Mouse (Mus musculus) central nervous system, embryonic 11.5 days (tissue): ENCODE results near the gene Atrx. TPM values are rescaled to one million over a fixed set of nuclear protein-coding genes. Genes with fewer than 3 reads are reported as not detected.

Experiments used
- polyA plus RNA-seq: library from polyadenylated mRNA; depleted of rRNA; stranded (reverse); fragments of >200 nt; gene quantifications from 2 replicates; pipeline ENCODE4 v1.2.3, GENCODE M21; 2012; rRNA removed

Gene Atrx
- polyA plus RNA-seq: 100 and 115 TPM in 2 replicates

DNA sequence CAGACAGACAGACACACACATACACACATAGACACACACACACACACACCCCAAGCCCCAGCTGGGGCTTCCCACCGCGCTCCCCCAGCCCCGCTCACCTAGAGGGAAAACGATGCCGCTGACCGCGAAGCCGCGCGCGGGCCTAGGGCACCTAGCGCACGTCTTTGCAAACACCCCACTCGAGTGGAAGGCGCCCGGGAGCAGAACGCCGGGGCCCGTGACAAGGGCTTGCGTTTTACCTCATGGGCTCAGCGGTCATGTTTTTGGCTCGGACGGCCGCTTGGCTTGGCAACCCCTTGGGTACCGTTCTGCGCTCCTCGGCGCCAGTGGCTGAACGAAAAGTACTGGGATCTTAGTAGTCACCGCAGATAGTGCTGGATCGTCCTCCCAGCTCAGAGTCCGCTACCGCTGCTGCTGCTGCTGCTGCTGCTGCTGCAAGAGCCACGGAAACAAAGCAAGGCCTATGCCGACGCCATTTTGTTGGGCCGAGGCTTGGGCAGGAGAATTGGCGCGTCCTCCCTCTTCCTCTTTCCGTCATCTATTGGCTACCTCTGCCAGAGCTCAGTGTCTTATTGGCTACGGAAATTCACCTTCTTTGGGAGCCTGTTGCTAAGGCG, at the start of gene Atrx:
TSS of gene Atrx (minus strand) at position 543 of the 617 bp plus-strand sequence.

DNA sequence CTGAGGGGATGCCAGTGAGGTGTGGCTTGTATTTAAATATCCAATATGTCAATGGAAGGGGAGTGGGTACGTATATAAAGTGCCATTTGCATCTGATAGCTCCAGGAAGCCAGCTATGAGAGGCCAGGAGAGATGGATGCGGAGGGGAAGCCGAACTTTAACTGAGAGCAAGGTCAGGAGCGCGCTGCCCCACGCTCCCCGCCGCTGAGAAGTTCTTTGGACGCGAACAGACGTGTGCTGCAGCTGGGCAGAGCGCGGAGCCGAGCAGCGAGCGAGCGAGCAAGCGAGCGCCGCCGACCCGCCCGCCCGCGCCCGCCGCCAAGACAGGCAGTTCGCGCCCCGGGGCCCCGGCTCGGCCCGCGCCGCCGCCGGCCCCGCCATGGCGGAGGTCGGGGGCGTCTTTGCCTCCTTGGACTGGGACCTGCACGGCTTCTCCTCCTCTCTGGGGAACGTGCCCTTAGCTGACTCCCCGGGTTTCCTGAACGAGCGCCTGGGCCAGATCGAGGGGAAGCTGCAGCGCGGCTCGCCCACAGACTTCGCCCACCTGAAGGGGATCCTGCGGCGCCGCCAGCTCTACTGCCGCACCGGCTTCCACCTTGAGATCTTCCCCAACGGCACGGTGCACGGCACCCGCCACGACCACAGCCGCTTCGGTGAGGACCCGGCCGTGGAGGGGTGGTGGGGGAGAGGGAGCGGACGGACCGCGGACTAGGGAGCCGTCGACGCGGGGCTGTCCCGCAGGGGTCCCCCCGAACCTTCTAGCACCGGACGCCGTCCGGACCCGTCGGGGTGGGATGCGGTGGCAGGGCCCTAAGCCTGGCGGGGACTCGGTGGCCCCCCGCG, 164.8 kb downstream of the Atrx start, which contains the start of gene Fgf16:
TSS of gene Fgf16 (plus strand) at position 118 of the 843 bp plus-strand sequence.

Other genes starting within 250 kb of the Atrx start
- 0.07 TPM in 1 of 2 replicates, not detected in the other for gene Fgf16, start 165.1 kb downstream of the Atrx start, polyA plus RNA-seq
- 22.1 and 27.6 TPM in 2 replicates for gene Magt1, start 82.5 kb upstream of the Atrx start, polyA plus RNA-seq
- gene Cox7b, start 86.3 kb upstream of the Atrx start, polyA plus RNA-seq: 72.4 and 239 TPM in 2 replicates
- gene Atp7a, start 97.9 kb upstream of the Atrx start, polyA plus RNA-seq: 12.1 and 13.7 TPM in 2 replicates
- gene Tlr13, start 213.8 kb upstream of the Atrx start, polyA plus RNA-seq: 0.25 and 0.30 TPM in 2 replicates